Mouse (Mus musculus) ovary, postnatal 10 days (tissue): ENCODE measurements at regions not wholly inside any gene's neighbourhood (a gene's known extent, or its start where the extent isn't known, plus 50 kb on each side); places are given as distances from the start of the nearest gene placed in this dataset.

Experiments used
- DNase-seq: peaks from one replicate; pipeline ENCODE4 v3.0.0; 2022; ENCODE audit warnings: low spot score

DNA sequence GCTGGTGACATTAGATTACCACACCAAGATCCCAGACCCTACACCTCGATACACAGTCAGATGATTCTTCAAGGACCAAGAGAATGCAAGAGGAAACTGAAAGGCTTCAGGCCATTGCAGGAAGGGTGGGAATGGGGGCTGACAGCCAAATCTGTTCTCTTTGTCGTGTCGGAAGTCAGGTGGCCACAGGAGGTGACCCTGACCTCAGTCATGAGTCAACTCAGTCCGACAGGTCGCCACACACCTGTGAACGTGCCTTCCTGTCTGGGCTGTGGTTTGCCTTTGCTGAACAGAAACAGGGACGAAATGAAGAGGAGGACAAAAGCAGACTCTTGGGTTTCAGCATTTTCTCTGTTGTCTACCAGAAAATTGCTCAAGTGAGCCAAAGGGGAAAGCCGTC lies 318.3 kb upstream of the Gm26657 start:
- no peak for DNase-seq

DNA sequence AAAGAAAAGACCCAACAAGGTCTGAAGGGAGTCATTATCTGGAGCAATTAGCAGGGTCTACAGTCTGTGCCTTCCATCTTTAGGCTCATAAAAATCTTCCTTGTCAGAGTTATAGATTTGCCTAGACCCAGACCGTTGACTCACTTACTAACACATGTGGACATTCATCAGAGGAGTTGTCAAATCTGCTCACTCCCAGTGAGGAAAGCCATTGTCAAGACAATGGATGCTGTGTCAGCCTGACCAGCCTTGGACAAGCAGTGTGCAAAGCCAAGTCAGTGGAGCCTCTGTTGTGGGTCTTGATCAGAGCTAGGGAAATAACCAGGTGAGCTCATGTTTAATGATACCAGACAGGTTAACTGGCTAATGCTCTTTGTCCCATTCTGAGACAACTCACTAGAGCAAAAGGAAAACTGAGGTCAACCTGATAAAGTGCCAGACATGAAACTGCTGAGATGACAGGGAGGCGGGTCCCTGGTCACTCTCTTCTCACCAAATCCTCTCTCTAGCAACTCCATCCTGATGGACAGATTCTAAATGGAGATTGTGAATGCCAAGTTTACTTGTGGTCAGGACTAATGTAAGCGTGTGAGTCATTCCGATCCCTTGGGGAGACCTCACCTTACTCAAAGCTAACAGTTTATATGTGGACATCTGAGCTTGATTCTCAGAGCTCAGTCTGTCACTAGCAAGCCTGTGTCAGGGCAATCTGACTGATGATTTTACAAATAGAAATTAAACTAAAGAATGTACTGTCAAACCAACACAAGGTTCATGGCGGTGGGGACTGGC lies 320.6 kb upstream of the Gm26657 start:
- no peak for DNase-seq

DNA sequence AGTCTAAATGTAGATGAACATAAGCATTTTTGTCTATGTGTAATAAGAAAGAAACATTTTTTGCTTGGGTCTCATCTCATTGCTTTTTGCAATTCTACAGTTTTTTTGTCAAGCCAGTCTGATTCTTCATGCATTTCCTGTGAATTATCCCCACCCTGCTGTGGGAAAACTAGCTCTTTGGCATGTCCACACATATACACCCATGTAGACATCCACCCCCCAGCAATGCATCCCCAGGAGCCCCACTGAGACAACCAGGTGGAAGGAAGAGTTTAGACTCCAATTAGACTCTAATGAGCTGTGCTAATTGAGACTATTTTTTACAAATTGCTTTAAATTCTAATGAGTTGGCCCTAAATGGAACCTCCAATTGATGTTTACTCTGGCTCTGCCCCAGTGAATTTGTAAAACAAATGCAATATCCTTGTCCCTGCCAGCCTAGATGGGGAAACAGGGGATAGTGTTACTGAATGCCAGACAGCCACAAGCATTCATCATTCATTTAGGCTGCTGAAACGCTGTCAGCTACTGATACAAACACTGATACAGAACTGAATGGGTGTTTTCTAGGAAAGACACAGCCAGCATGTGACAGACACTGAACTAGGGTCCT lies 328.7 kb upstream of the Gm26657 start:
- DNase-seq = no peak

DNA sequence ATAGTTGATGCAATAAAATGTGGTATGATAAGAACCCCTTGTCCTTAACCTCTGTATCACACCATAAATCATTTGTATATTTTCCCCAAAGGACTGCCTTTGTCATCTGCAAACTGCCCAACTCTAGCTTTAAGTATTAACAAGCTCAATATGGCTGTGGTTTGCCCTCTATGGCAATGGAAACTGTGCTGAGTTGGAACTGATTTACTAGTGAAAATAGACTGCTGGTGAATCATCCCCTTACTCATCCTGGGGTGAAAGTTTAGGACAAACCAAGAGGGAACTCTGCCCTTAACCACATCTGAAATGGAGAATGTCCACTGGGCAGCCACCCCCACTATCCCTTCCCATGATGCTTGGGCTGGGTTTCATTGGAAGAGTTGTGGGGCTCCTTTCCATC lies 346.1 kb upstream of the Gm26657 start:
- no peak for DNase-seq

DNA sequence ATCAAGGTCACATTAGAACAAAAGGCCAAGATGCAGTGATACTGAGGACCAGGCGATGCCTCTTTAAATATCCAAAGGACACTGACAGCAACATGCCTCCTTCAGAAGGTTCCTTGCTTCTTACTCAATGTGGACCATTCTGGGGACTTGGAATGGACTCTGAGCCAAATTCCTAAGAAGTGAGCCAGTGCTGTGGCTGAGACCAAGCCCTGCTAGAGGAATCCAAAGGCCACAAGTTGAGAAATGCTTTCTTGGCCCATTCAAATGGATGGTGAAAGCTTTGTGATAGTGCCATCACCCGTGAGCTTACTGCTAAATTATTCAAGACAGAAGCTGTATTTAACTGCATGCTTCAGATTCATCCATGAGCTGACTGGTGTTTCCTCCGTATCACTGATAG lies 352.8 kb upstream of the Gm26657 start:
- no peak for DNase-seq

DNA sequence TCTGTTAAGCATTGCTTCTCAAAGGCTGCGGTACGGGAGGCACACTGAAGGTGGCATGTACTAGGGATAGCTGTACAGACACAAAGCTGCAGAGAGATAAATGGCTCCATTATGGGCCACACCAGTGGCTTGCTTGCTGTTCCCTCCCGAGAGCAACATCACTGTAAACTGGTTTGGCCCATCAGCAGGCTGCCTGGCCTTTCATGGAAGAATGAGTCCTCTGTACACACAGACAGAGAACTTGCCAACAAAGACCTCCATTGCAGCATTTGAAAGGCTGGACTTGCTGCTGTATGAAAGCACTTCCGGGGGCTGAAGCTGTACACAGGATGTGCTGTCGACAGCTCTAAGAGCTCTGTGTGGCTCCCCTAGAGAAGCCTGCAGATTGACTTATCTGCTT lies 364.1 kb upstream of the Gm26657 start:
- DNase-seq = no peak

DNA sequence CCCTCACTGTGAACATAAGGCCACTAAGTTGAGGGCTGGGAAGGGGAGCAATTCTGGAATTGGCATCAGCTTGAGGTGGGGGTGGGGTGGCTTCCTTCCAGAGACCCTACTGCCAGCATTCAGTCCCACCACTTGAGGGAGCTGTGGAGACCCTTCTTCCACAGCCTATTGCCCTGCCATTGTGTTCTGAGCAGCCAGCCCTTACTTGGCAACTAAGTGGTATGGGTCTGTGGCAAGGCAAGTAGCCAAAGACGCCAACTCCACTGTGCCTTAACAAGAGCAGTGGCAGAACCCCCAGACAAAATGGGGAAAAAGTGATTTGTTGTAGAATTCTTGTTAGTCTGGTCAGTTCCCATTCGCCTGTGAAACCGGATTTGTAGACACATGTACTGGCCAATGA lies 365.4 kb upstream of the Gm26657 start:
- DNase-seq = no peak

DNA sequence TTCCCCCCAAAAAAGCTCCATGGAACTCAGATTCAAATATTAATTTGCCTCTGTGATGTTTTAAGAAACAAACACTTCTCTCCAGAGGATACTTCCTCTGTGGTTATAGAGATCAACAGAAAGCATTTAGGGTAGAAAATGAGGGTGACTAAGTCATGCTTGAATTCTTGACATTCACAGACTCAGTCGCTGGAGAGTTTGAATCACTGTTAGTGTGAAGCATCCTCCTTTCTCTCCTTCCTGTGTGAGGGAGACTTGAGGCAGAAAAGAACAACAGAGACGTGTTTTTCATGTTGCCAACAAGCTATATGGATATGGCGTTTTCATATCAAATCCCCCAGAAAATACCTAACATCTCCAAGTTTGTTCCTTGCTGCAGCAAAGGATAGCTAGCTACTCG lies 366.1 kb upstream of the Gm26657 start:
- no peak for DNase-seq

DNA sequence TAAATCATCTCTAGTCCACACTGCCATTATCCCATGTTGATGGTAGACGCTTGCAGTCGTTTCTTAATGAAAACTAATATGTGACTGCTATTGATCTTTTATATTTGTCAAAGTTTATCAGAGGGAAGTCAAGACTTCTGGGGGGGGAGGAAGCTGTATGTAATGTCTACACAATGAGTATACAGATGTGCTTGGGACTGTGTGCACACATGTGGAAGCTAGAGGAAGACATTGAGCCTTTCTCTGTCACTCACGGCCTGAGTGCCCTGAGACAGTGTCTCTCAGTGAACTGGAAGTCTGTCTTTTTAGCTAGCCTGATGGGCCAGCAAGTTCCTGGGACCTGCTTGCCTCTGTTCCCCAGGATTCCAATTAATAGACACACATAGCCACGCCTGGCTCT lies 366.7 kb upstream of the Gm26657 start:
- DNase-seq = no peak

DNA sequence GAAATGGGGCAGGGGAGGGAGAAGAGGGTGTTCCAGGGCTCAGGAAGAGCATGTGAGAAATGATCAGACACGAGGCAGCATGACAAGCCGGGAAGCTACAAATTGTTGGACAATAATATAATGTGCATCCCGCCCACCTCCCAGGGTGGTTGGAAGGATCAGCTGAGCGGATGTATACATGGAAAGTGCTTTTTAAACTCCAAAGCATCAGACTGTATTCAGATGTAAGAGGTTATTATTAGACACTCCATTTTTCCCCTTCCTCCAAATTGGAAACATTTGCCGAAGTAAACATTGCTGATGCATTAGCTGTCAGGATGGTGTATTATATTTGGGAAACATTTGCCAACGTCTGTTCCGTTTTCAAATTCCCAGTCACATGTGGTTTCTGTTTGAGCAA lies 367.2 kb upstream of the Gm26657 start:
- DNase-seq = no peak

DNA sequence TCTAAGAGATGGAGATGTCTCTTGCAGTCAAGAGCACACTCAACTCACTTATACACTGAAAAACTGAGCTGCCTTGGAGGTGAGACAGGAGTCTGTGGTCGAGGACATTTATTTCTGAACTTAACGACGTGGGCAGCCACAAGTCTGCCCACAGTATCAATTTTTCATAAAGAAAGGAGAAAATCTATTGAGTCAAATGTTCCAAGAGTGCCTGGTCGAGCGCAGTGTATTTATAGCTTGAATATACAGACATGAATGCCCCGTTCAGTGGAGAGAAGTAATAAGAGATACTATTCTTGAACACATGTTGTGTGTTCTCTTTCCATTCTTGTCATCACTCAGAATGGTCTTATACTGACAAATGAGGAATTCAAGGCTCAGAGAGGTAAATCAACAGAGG lies 375.3 kb upstream of the Gm26657 start:
- no peak for DNase-seq

DNA sequence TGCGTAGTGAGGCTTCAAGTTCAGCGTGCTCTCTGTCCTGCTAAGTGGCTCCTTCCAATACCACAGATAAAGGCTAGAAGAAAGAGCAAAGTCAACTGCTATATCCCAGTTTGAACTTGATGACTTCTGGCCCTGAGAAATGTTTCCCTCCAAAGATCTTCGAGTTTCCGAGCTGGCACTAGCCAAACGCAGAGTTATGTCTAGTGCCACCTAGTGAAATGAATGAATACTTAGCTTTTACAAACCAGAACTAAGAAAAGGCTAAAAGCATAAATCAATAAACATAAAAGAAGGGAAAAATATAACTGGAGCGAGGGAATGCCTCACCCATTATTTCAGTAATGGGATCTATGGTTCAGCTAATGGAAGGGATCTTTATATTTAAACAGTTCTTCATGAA lies 377.7 kb upstream of the Gm26657 start:
- DNase-seq = no peak

DNA sequence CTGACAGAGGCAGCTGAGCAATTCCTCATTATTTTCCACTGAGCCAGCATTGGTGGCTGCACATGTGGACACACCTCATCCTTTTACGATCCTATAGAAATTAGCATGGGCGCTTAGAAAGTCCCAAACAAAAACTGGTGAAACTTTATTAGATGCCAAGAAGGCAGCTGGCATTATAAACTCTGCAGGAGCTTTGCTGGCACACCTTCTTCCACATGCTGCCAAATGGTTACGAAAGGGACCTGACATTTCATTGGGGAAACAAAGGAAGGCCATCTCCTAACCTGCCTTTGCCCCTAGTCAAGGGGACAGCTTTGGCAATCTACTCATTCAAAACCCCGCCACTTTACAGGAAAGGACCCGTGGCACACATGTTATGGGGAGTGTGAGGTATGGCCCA lies 390.7 kb upstream of the Gm26657 start:
- no peak for DNase-seq

DNA sequence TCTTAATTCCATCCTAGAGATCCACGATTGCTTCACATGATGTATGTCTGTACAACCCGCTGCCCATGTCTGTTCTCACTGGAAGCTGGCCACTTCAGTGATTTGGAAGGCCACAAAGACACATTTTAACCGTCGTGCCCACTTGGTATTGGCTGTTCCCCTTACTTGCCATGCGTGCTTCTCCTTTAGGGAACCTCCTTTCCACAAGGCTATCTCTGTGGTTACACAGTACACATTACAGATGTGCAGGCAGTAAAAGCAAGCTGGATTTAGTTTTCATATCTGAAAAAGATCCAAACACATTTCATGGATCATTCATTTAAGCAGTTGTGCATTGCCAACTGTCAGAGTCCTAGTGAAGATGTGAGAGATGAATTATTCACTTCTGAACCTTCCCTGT lies 414.7 kb upstream of the Gm26657 start:
- DNase-seq = no peak

DNA sequence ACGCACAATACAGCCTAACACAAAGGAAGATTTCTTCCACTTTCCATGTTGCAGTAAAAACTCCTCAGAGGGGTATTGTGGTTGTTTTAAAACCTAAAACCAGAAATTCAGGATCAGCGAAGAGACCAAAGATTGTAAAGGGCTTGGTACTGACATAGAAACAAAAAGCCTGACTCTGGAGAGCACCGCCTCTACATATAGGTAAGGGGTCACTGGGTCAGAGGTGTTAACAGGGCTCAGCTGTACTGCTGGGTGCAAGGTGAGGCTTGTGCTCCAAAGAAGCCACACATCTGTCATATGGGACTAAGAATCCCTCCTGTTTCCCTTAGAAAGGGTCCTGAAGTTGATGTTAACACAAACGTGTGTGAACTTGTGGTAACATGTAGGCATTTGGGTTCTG lies 420.7 kb upstream of the Gm26657 start:
- no peak for DNase-seq

DNA sequence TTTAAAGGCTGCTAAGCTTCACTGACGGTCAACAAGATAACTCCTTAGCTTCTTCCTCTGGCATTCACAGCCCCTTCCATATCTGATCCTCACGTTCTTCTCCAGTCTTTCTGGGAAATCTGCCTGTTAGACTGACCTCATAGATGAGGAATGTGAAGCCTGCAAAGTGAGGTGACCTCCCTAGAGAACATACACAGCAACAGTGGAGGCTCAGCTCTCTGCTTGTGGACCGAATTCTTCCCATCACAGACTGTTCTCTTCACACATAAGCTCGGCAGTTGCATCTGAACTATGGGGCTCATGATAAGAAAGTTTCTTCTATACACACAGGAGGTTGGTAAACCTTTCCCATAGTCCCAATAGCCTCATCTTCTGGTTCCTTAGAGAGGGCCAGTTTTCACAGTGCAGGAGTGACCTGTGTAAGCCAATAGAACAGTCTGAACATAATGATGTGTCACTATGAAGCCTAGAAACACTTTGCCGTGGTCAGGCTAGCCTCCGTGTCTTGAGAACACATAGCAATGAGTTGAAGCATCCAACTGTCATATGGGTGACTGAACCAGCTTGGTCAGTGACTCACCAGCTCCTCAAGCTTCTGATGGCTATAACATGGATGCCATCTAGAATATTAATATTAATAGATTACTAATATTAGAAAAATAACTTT lies 434.1 kb upstream of the Gm26657 start:
- DNase-seq = no peak

DNA sequence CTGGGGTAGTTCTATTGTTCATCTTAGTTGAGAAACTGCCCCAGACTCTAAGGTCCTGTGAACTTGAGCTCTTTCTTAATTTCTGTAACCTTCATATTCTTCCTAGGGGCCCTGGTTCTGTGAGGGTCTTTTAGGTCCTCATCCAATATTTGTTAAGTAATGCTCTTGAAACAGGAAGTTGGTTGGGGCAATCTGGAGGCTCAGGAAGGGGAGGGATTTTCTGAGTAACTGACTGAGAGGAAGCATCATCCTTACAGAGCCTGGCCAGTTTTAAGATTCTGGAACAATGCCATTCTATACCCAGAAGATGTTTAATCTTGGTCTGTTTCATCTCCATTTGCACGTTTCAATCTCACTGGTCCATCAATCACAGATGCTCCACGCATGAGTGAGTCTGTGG lies 435.6 kb upstream of the Gm26657 start:
- DNase-seq = no peak

DNA sequence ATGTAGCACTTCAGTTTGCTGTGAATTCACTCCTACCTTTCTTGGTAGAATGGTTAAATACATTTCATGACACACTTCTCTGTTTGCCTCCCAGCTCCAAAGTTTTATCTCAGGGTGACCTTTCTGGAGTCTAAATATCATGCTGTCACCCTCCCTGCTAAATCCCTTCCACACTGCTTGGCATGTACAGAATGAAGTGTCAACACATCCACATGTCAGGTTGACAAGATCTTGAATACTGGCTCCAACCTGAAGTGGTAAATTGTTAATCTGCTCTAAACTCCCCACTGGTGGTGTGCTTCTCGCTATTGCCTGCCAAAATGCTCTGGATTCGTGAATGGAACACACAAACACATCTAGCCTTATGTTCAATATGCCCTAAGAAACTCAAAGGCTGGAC lies 451.9 kb upstream of the Gm26657 start:
- DNase-seq = no peak

DNA sequence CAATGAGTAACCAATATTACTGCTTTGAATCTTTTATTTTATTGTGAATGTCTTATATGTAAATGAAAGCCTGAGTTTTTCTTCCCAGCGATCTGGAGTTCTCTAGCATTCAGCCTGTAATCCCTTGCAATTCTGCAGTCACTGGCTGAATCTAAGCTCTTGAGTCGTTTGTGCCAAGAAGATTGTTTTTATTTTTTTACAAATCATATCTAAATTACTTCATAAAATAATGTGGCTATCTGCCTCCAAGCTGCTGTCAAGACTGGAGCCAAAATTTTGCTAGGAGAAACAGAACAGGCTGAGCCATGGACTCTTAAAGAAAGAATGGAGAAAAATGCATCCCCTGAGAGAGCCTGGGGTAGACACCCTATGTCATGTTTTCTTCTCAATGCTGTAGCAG lies 455.4 kb upstream of the Gm26657 start:
- no peak for DNase-seq

DNA sequence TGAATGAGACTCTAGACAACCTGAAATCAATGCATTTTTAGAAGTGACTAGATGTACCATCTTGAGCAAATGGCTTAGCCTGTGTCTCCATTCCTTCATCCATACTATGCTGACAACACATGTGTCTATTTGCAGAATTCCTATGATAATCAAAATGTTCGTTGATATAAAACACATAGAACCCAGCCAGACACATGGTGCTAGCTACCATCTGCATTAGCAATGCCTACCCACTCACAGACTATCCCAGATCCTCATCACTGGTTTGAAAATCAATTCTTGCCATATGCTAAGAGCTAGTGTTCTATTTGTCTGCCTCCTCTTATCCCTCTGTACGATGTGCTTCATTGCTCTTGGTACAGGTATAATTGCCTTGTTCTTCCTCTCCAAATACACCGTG lies 464.0 kb upstream of the Gm26657 start:
- DNase-seq = no peak

DNA sequence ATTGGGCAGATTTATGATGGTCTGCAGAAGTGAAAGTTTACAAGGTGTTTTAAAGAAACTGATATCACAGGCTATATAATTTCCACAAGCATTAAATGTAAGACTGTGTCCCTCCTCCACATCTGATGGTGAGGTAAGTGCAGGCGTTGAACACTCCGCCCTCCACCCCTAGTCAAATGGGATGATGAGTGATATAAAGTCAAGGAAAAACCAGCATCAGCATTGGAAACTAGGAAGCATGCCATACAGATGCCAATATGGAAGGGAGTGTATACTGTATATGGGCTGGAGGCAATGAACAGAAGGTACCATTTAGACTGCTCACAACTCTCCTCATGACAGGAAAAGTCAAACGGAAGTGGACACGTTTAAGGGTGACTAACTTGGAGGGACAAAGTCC lies 468.5 kb upstream of the Gm26657 start:
- no peak for DNase-seq

DNA sequence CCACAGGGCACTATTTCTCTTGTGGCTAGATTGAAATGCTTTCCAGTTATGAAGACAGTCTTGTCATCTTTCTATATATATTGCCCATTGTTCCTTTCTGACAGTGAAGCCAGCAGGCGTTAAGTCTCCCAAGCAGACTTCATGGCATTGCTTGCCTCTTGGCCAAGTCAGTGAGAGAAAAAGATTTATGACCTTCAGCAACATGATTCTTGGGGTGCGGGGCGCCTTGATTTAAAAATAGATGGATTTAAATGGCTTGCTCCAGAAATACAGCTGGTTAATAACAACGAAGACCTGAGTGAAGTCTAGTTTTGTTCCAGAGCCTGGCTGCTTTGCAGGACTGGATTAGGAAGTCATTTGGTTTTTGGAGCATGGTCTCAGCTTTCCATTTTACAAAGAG lies 475.2 kb upstream of the Gm26657 start:
- DNase-seq = no peak

DNA sequence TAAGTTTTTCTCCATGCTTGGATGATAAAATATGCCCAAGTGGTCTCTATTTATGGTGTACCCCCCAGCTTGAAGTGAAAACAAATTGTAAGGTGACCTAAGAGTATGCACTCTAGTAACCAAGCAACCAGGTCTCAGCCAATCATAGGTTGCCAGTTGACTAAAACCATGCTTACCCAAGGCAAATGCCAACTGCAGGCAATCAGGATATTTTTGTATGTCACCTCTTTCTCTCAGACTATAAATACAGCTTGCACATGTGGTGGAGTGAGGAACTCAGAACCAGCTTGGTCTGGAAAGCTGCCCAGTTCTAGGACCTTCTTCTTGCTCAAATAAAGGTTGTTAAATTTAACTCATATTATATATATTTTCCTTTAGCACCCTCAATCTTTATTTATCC lies 476.0 kb upstream of the Gm26657 start:
- no peak for DNase-seq

DNA sequence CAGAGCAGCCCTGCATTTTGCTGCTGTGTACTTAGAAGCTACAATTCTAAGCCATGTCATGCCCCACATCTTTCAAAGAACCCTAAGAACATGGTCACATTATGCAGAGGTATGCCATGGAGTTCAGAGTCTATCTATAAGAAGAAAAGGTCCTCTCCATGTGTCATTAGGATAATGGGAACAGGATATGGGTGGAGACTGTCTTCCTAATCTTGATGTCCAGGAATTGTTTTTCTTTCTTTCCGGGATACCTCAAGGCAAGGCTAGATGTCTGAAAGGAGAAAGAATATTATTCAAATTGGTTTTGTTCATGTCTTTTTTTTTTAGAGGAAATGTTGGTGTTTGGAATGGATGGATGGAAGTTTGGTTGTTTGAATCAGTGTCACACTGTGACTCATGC lies 477.3 kb upstream of the Gm26657 start:
- no peak for DNase-seq
